Mouse (Mus musculus): Measurements from ENCODE around the gene Eif3k.

GRCm38 (mm10) chr7:28960354-28961046 is 21.2 kb downstream of the Eif3k start:
- TF ChIP-seq POLR2A (IDR thresholded peaks at IDR 0.05; ENCODE audit: control insufficient read depth, low read depth, low read length) (no peak), CTCF (IDR thresholded peaks at IDR 0.05; ENCODE audit: control insufficient read depth, insufficient read depth, insufficient replicate concordance, low read depth, low read length) (no peak)

All from testis, adult 2 months (tissue).